Mouse (Mus musculus): ENCODE results near the gene Eef1akmt1. TPM values are rescaled to one million over a fixed set of nuclear protein-coding genes. Genes with fewer than 3 reads are reported as not detected.

Eef1akmt1 gene
- 5.5 to 7.1 TPM (median 6.8 TPM) in 4 replicates for total RNA-seq (2023)

DNA sequence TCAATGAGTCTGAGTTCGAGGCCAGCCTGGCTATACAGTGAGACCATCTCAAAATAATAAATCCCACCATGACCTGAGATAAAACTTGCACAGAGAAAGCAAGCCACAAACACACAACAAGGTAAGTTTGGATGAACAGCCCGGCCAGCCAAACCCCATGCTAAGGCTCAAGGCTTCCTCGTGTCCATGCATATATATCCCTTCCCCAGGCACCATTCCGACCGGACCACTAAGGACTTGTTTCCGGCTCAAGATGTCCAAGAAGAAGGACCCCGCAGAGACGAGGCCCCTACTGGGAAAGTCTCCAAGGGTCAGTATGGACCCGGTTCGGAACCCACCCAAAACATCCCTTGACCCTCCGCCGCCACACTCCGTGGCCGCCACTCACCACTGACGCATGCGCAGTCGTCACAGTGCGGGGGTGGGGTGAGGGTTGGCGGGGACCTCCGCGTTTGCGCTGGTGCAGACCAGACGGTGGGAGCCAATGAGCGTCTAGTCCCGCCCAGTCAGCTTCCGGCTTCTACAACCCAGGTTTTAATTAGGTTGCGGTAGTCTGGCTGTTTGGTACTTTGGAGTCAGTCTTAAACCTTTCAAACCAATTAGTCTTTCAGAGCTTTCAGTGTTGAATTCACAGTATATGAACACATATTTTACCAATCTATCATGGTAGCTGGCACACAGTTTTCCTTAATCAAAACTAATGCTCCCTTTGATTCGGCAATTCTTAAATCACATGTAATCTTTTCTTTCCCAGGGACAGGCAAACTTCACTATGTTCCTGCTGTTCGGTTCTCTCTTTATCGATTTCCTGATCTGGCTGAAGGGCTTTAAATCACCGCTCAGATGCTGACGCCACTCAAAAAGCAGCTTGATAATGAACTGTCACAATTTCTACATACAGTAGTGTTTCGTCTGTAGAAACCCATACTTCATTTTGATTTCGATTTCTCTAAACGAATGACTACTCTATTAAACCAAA is at the start of gene Eef1akmt1:
Gene Eef1akmt1, minus strand, starts transcription at position 458 of the 979 bp plus-strand sequence.

GRCm38 (mm10) chr14:57524671-57525387 is 46.6 kb downstream of the Eef1akmt1 start, which contains the start of gene Il17d:
TSS of gene Il17d (plus strand) at chr14:57524777.

Other genes with a start within 250 kb of the Eef1akmt1 start
- gene Cryl1, start 173.1 kb downstream of the Eef1akmt1 start, total RNA-seq (2023): 11.9 to 15.8 TPM (median 13.8 TPM) in 4 replicates
- gene Ift88, start 147.6 kb downstream of the Eef1akmt1 start, total RNA-seq (2023): 4.5 to 8.7 TPM (median 7.5 TPM) in 4 replicates
- not detected in 4 replicates for gene Il17d, start 46.8 kb downstream of the Eef1akmt1 start, total RNA-seq (2023)
- gene Xpo4, start 93.8 kb upstream of the Eef1akmt1 start, total RNA-seq (2023): 36.3 to 42.7 TPM (median 39.4 TPM) in 4 replicates
- 3.9 TPM in 1 of 4 replicates, not detected in the others for gene Gm49361, start 174.5 kb upstream of the Eef1akmt1 start, total RNA-seq (2023)
- gene Lats2, start 186.8 kb upstream of the Eef1akmt1 start, total RNA-seq (2023): 90.9 to 112 TPM (median 93.9 TPM) in 4 replicates
- gene Sap18, start 226.6 kb upstream of the Eef1akmt1 start, total RNA-seq (2023): 47.8 to 72.3 TPM (median 64.9 TPM) in 4 replicates